Mouse (Mus musculus): ENCODE measurements at regions not wholly inside any gene's neighbourhood (a gene's known extent, or its start where the extent isn't known, plus 50 kb on each side); places are given as distances from the start of the nearest gene placed in this dataset.

DNA sequence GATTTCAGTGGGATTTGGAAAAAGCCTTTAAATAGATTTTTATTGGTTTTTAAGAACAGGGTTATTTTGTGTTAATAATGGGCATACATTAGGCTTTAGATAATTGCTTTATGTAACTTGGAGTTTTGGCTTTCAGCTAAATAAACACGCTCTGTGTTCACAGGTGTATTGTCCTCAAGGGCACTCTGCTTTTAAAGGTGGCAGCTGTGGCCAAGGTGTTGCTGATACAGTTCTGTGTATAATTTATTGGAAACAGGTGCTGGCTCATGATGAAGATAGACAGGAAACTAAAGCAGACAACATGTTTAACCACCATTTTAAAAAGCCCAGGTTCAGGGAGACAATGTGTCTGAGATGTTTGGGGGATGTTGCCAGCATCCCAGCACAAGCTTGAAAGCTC is 242.3 kb upstream of the Lrtm1 start:
- no peak for DNase-seq

DNA sequence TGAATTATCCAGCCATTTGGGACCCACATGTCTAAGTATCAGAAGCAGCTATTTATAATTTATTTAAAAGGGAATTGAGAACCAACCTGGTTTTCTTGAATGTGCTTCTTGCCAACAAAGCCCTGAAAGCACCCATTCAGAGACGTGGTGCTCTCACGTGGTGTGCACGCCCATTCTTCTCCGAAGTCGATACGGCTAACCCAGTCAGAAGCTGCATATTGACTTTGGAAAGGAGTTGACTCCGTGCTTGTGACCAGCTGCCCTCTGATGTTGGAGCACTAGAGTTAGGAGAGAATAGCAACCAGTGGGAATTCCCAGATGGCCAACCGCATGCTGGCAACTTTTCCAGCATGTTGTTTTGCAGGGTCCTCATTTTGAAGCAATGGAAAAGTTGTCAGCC is 240.2 kb upstream of the Lrtm1 start:
- no peak for DNase-seq

DNA sequence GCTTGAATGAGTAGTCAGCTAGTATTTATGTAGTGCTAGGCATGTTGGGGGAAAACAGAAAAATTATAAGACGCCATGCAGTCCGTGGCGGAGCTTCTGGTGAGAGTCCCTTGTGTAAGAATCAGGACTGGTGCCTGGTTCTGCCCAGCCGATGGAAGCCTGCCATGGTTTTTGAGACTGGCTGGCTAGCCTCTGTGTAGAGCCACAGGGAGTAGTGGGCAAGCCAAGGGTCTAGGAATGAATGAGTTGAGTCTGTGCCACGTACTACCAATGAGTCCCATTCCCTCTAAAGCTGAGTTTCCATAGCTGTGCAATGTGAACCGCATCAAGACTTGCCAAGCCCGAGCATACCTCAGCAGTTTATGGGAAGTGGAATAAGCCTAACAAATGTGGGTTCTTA is 236.3 kb upstream of the Lrtm1 start:
- DNase-seq: peak in 1 of 2 experiments; percentile 8

DNA sequence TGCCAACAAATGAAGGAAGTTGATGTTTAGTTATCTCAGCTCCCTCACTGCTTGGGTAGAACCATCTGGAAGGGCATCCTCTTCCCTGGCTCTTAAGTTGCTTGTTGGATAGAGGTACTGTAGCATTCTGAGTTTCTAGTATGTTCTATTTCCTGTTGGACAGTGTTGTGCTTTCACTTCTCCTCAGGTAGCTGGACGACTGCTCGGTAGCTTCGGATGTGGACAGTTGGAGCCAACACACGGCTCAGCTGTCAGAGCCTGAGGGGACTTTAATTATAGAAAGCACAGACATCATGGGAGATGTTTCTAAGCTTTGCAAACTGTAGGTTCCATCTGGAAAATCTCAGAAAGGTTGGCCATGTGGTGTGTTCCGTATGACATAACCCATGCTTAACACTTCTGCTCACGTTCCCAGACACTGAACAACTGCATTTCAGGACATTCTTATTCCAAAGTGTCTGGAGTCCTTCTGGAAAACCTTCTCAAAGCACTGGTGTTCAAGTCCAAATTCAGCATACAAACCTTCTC is 233.8 kb upstream of the Lrtm1 start:
- no peak for DNase-seq

DNA sequence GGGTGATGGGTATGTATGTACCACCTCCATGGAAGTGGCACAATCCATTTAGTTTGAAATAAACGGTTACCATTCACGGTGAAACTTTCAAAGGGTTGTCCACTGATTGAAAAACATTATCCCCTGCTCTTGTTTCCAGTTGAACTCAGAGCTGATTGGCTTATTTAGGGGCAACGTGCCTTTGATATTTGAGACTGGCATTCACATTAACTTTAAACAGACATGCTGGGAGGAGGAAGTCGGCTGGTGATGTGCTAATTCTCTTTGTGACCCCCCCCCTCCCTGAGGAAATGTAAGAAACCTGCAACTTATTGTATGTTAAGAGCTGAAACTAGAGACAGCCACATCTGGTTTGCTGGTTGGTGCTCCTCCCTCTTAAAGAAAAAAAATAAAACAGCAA is 219.7 kb upstream of the Lrtm1 start:
- DNase-seq: no peak

DNA sequence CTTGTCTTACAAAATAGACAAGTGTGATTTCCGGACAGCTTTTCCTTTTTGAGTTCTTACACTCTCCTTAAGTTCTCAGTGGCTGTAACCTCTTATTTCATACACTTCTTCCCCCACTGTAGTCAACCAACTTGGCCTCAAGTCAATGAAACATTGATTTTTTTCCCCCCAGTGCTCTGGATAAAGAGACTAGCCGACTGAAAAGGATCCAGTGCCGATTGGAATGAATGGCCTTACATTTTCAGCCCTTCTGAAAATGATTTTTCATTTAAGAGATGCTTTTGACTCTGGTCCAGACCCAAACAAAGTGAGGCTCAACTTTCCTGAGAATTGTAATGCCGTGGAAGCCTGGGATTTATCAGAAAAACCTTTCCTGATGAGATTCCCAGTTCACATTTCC is 216.3 kb upstream of the Lrtm1 start:
- no peak for DNase-seq

DNA sequence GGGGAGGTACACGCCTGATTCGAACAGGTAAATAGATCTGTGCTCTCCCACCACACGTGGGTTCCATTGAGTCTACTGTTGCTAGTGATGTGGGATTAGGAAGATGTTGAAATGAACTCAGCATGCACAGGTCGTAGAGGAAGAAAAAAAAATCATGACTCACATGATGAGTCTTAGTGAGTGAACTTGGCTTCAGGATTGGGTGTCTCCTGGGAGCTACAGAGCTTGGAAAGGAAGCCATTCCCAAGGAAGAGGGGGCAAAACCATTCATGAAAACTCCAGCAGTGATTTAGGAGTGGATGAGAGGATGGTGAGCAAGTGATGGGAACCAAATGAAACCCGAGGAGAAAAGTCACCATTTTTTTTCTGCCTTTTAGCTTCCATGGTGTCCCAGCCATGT is 215.9 kb upstream of the Lrtm1 start:
- no peak for DNase-seq

DNA sequence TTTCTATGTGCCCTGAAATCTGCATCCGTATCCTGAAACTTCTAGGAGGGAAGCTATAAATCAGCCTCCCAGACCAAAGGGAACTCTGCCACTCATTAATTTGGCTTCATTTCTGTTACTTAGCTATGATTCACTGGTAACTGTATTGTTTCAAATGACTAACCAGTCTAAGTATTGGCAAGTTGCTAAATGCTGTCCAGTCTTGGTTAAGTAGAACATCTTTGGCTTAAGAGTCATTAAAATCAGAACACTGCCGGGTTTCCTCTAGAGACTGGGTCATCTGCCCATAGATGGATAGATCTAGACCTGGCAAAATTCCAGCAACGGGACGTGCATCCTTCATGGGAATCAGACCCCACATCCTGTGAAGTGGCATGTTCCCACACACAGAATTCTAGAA is 209.9 kb upstream of the Lrtm1 start:
- no peak for DNase-seq

DNA sequence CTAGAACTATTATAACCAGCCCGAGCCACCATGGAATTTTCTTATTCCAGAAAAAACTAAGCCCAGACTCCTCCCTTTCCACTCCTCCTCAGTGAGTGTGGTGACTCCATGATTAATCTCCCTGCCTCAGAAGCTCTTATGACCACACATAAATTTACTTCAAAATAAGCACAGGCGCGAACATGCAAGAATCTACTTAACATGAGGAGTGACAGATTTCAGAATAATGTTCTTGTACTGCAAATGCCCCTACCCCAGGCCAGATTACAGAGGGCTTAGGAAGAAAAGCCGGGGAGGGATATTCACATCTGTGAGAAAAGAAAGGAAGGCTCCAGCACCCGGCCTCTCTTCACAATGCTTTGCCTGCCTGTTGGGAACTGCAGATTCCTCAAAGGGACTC is 208.7 kb upstream of the Lrtm1 start:
- DNase-seq: no peak

DNA sequence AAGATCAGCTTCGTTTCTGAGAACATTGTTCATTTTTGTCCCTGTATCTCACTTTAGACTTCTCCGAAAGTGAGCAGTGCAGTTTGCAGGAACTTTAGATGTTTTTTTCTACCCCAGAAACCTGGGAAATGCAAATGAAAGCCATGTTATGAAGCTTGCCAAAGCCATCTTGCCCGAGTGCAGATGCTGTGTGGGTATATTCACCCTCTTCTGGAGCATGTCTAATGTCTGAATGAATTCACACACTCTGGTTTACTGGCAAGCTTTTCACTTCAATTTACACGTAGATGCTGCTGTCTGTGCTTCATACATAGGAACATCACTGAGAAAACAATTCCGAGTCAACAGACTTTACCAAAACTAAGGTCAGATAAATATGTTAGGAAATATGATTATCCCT is 197.0 kb upstream of the Lrtm1 start:
- no peak for DNase-seq

DNA sequence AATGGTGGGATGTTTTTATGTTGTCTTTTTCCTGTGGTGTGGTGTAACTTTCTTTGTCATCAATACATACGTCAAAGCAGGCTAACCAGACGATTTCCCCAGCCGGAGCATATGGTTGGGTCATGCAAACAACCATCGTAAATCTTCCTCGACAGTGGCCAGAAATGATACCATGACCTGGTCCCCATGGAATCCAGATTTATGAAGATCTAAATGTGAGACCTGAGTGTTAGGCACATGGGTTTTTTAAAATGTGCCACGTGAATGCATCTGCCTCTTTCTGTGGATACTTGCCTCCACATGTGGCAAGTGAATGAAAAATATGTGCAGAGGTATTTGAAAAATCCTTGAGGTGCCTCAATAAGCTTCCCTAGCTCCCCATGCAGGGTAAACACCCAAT is 190.8 kb upstream of the Lrtm1 start:
- DNase-seq: no peak

DNA sequence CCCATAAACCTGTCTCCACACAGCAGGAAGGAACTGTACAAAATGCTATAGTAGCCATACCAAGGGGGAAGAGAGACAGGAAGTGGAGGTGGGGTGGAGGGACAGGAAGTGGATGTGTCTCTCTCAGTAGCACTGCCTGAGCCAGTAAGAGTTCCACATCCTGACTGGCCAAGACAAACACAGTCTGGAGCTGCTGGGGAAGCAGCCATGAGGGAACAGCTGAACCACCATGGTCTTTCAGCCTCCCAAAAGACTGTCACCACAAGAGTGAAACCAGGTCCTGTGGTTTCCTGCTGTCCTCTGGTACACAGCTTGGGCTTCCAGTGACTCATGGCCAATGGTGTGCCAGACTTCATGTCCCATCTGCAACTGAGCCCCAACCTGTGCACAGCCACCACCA is 180.9 kb upstream of the Lrtm1 start:
- no peak for DNase-seq

DNA sequence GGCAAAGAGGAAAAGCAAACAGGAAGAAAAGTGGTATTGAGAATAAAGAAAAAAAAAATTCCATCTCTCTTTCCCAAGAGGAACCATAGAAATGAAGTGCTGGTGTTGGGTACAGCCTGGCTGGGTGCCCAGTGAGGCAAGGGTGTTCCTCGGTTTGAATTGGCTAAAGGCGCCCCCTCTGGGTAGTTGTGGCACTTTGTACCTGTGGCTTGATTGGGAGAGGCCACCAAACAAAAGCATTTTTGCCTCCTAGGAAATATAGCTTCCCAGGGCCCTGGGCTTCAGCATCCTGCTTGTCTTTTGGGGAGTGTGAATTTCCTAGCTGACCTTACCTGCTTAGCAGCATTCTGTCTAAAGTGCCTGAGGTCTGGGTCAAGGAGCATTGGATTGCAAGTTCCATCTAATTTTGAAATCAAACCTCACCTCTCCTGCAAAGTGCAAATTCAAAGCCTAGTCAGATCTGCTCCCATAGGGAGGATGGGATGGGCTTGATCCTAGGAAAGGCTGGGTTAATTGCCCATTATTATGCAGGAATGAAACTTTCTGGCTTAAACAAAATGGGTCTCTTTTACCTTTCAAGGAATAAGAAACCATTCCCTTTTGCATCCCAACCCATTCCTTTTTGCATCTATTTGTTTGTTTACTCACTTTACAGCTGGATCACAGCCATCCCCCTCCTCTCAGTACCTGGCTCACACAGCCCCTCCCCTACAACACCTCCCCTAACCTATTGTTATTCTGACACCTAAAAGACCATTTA is 169.0 kb upstream of the Lrtm1 start:
- peak; percentile 27 to 67 for DNase-seq
